Comparison of ENCODE assay signal across 8 mouse cellular contexts in genomic region chr9:107677819-107678526, GRCm38 (mm10). TPM values are rescaled to one million over a fixed set of nuclear protein-coding genes. Genes with fewer than 3 reads are reported as not detected.
DNase-seq lines count a peak whose midpoint lies in the region; TF ChIP-seq lines count a peak whose summit lies in the region.
"Not testable (repeated sequence)": the region's sequence is repeated elsewhere in the genome, so short reads cannot be mapped to it uniquely, and the experiment has no call there.

No protein-coding gene starts in this region.

- WGBS in kidney, adult 2 months: 32% methylated on average over 14 of the region's 14 CpGs
- 41% methylated on average over 14 of the region's 14 CpGs for WGBS in midbrain, embryonic 10.5 days
- 39% methylated on average over 14 of the region's 14 CpGs for WGBS in spleen, adult 2 months

- not testable (repeated sequence) for H3K4me1 ChIP-seq in kidney, adult 2 months (ENCODE audit: control insufficient read depth, insufficient read depth, low read length); spleen, adult 2 months (ENCODE audit: control insufficient read depth, insufficient read depth, insufficient read length)
- H3K4me1 ChIP-seq in midbrain, embryonic 10.5 days: peaks cover 36% of the 10 kb centered on the region

- TF ChIP-seq CTCF in kidney, adult 2 months (conservative IDR thresholded peaks at IDR 0.05; ENCODE audit: insufficient read depth, insufficient read length, low read depth, low read length): 0 out of 2 replicates have a peak, but pooled peaks have one; percentile 27
- TF ChIP-seq CTCF in spleen, adult 2 months (IDR thresholded peaks at IDR 0.05; ENCODE audit: extremely low read depth, insufficient read depth, insufficient read length, insufficient replicate concordance): peak; percentile 6; the same call in 1 of the 2 replicates

- H3K9me3 ChIP-seq in midbrain, embryonic 10.5 days (replicated peaks): not testable (repeated sequence)

- peak; percentile 92 for DNase-seq in 3T3-L1 (ENCODE audit: low read depth, low spot score)
- peak; percentile 87 for DNase-seq in adipocyte (ENCODE audit: low spot score)
- peak; percentile 71 to 90 for DNase-seq in cerebellum, postnatal 36 days
- DNase-seq in gastrocnemius, adult 8-10 months (ENCODE audit: low spot score in 2 of 2): peak; percentile 52 to 64
- peak; percentile 84 for DNase-seq in kidney, adult 2 months
- peak; percentile 51 to 74 for DNase-seq in left cerebral cortex, postnatal 36 days (ENCODE audit: low spot score in 2 of 2)
- DNase-seq in midbrain, embryonic 10.5 days (ENCODE audit: low spot score): peak; percentile 65
- peak; percentile 66 to 71 for DNase-seq in spleen, adult 2 months (ENCODE audit: low read depth in 1 of 2, low spot score in 2 of 2)

- H3K27me3 ChIP-seq in kidney, adult 2 months (replicated peaks; ENCODE audit: control insufficient read depth, insufficient read depth, low read length); spleen, adult 2 months (ENCODE audit: control insufficient read depth, insufficient read depth, low read length): not testable (repeated sequence)
- peaks cover 50% of the 10 kb centered on the region for H3K27me3 ChIP-seq in midbrain, embryonic 10.5 days (ENCODE audit: low read depth, poor library complexity, severe bottlenecking)

- H3K4me3 ChIP-seq in kidney, adult 2 months (ENCODE audit: insufficient read depth, low read depth, low read length); midbrain, embryonic 10.5 days; spleen, adult 2 months (ENCODE audit: extremely low read depth, insufficient read depth, insufficient read length): not testable (repeated sequence)

- not testable (repeated sequence) for TF ChIP-seq POLR2A in kidney, adult 2 months (IDR thresholded peaks at IDR 0.05; ENCODE audit: low read depth, low read length); spleen, adult 2 months (IDR thresholded peaks at IDR 0.05; ENCODE audit: low read depth, low read length)

- H3K36me3 ChIP-seq in kidney, adult 2 months (ENCODE audit: control insufficient read depth, insufficient read depth, low read length); spleen, adult 2 months (ENCODE audit: control insufficient read depth, insufficient read depth, low read length): not testable (repeated sequence)
- peaks cover 15% of the 10 kb centered on the region for H3K36me3 ChIP-seq in midbrain, embryonic 10.5 days

- intact Hi-C loops in left cerebral cortex, postnatal 36 days (cut with DNase I): loop anchor here (2.0 kb wide), 1 partner anchor 75 kb away; no protein-coding TSS in a partner anchor

- H3K27ac ChIP-seq in kidney, adult 2 months (ENCODE audit: insufficient read depth, low read depth, low read length); midbrain, embryonic 10.5 days (replicated peaks); spleen, adult 2 months (ENCODE audit: insufficient read depth, low read length): not testable (repeated sequence)

RNA-seq across cellular contexts. Expression of gene Gnat1, which starts 1.5 kb away (rescaled TPM):
- not detected for total RNA-seq in gastrocnemius, adult 8-10 months (2022)
- 0.09 and 0.22 TPM in 2 replicates for polyA plus RNA-seq in kidney, adult 2 months (2012; rRNA removed)
- total RNA-seq in left cerebral cortex, postnatal 36 days (2021): 1 to 10 TPM in 1 of 2 experiments, under 1 TPM in 1; 0.41 to 1.2 TPM
- polyA plus RNA-seq in midbrain, embryonic 10.5 days (2016; fragmentation: Nextera tagmentation; extraction: Ambion mirVana): 3.2 and 3.6 TPM in 2 replicates
- polyA plus RNA-seq in spleen, adult 2 months (2012; rRNA removed): not detected in 2 replicates

RNA-seq across cellular contexts. Expression of gene Slc38a3, which starts 8.6 kb away (rescaled TPM):
- total RNA-seq in gastrocnemius, adult 8-10 months (2022): 10 to 100 TPM; 37.4 to 49.3 (median 45.9) TPM
- 77.9 and 139 TPM in 2 replicates for polyA plus RNA-seq in kidney, adult 2 months (2012; rRNA removed)
- 10 to 100 TPM; 66.3 to 66.8 TPM for total RNA-seq in left cerebral cortex, postnatal 36 days (2021)
- polyA plus RNA-seq in midbrain, embryonic 10.5 days (2016; fragmentation: Nextera tagmentation; extraction: Ambion mirVana): 9.3 and 11.6 TPM in 2 replicates
- 10.6 and 13.9 TPM in 2 replicates for polyA plus RNA-seq in spleen, adult 2 months (2012; rRNA removed)

RNA-seq across cellular contexts. Expression of gene Sema3f, which starts 32.3 kb away (rescaled TPM):
- 1 to 10 TPM; 3.3 to 4.6 (median 4.3) TPM for total RNA-seq in gastrocnemius, adult 8-10 months (2022)
- polyA plus RNA-seq in kidney, adult 2 months (2012; rRNA removed): 39.1 and 45.5 TPM in 2 replicates
- total RNA-seq in left cerebral cortex, postnatal 36 days (2021): 10 to 100 TPM; 16.6 to 17.2 TPM
- 14.9 and 17.2 TPM in 2 replicates for polyA plus RNA-seq in midbrain, embryonic 10.5 days (2016; fragmentation: Nextera tagmentation; extraction: Ambion mirVana)
- 61.1 and 61.6 TPM in 2 replicates for polyA plus RNA-seq in spleen, adult 2 months (2012; rRNA removed)

RNA-seq across cellular contexts. Expression of gene Gnai2, which starts 42.8 kb away (rescaled TPM):
- 10 to 100 TPM; 62.4 to 78.5 (median 71.2) TPM for total RNA-seq in gastrocnemius, adult 8-10 months (2022)
- polyA plus RNA-seq in kidney, adult 2 months (2012; rRNA removed): 356 and 366 TPM in 2 replicates
- total RNA-seq in left cerebral cortex, postnatal 36 days (2021): 100 to 1,000 TPM; 215 to 221 TPM
- 629 and 656 TPM in 2 replicates for polyA plus RNA-seq in midbrain, embryonic 10.5 days (2016; fragmentation: Nextera tagmentation; extraction: Ambion mirVana)
- 752 and 1,030 TPM in 2 replicates for polyA plus RNA-seq in spleen, adult 2 months (2012; rRNA removed)
